Mouse (Mus musculus) brain, embryonic 14.5 days (tissue): ENCODE data around the gene Ppp2r5c.

Experiments
- CTCF ChIP-seq: fragments of 200-500 bp; IDR thresholded peaks from 2 replicates; pipeline ENCODE4 v1.5.1; 2012; ENCODE audit warnings: inconsistent platforms, mild to moderate bottlenecking, moderate library complexity, borderline replicate concordance; ENCODE audit not compliant: insufficient read depth, insufficient read length; ENCODE audit errors: extremely low read depth
- POLR2A ChIP-seq: fragments of 200-500 bp; IDR thresholded peaks from 2 replicates; pipeline ENCODE4 v1.6.1; 2012; ENCODE audit warnings: mild to moderate bottlenecking, inconsistent platforms, borderline replicate concordance; ENCODE audit not compliant: poor library complexity, insufficient read depth, insufficient read length, severe bottlenecking; ENCODE audit errors: extremely low read depth

DNA sequence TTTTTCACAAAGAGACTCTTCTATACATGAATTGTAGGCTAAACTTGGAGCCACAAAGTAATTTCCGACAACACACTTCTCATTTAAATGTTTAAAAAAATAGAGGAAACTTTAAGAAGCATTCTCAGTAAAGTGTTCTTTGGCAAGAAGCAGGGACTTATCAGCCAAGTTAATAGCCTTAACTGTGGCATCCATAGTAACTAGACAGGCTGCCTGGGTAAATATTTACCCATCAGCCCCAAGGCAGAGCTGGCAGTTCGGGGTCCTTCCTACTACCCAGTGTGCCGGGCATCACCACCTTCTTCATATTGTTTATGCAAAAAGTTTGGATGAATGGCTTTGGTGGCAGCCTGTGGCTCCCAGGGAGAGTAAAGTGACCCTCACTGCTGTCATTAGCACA, 50.1 kb downstream of the Ppp2r5c start:
- TF ChIP-seq POLR2A: no peak
- no peak for TF ChIP-seq CTCF
